Mouse (Mus musculus): ENCODE results near the gene Kif13a. TPM values are rescaled to one million over a fixed set of nuclear protein-coding genes. Genes with fewer than 3 reads are reported as not detected.

The Kif13a gene
- polyA plus RNA-seq, 1 experiment from 2014 or later, result 22.0 TPM

DNA sequence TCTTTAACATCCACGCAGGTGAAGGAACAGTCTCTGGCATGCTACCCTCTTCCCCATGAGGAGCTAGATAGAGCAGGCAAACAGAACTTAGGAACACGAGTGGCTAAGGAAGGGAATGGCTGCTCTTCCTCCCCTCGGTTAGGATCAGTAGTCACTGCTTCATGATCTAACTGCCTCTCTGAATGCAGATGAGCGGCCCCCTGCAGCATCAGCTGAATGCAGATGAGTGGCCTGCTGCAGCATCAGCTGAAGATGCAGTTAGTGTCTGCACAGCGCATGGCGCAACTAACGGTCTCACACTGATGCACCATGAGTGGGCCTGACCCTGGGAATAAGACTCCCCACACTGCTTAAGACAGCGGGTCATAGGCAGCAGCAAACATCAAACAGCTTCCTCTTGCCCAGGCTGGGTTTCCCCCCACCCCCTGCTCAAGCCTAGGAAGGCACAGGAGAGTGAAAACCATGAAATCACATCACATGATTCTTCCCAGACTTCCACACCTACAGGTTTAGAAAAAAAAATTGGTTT is 170.3 kb downstream of the Kif13a start:
- 50% methylated on average over 8 of the region's 8 CpGs for WGBS
- peaks cover 8% of the 10 kb centered on the region; the same call in 1 of the 2 replicates for H3K4me1 ChIP-seq
- H3K36me3 ChIP-seq, result peaks cover 43% of the 10 kb centered on the region
- peak overlapping the region; percentile 60 for H3K27ac ChIP-seq (replicated peaks)
- no peak overlapping the region for H3K9ac ChIP-seq (replicated peaks)
- H3K4me2 ChIP-seq (replicated peaks), result no peak overlapping the region
- H3K9me3 ChIP-seq, result no peaks in the 10 kb centered on the region
- ATAC-seq (ENCODE audit: low FRiP score, low read depth), result peak; percentile 41; the same call in 1 of the 2 replicates
- H3K27me3 ChIP-seq, result no peaks in the 10 kb centered on the region
- no peak overlapping the region for H3K4me3 ChIP-seq

DNA sequence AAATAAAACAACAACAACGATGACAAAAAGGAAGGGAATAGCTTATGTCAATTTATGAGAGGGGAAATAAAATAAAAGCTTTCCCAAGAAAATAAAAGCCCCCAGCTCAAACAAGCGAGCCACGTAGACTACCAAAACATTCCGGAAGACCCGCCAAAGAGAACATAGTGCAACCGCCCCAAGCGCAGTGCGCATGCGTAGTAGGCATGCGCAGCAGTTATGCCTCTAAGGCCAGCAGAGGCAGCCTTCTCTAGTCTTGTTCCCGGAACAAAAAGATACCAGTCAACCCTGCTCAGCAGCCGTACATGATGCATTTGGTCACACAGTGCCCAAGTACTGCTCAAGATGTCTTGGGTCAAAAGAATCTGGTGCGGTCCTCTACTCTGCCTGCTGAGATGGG is 171.0 kb downstream of the Kif13a start:
- H3K9ac ChIP-seq (replicated peaks), result no peak overlapping the region
- H3K4me1 ChIP-seq, result peaks cover 8% of the 10 kb centered on the region; the same call in 1 of the 2 replicates
- no peak for ATAC-seq (ENCODE audit: low FRiP score, low read depth)
- no peaks in the 10 kb centered on the region for H3K27me3 ChIP-seq
- H3K36me3 ChIP-seq, result peaks cover 38% of the 10 kb centered on the region
- no peak overlapping the region for H3K4me3 ChIP-seq
- WGBS, result 94% methylated on average over 13 of the region's 13 CpGs
- 0 out of 2 replicates have a peak overlapping the region, but pooled peaks have one; percentile 60 for H3K27ac ChIP-seq (replicated peaks)
- H3K4me2 ChIP-seq (replicated peaks), result no peak overlapping the region
- H3K9me3 ChIP-seq, result no peaks in the 10 kb centered on the region

DNA sequence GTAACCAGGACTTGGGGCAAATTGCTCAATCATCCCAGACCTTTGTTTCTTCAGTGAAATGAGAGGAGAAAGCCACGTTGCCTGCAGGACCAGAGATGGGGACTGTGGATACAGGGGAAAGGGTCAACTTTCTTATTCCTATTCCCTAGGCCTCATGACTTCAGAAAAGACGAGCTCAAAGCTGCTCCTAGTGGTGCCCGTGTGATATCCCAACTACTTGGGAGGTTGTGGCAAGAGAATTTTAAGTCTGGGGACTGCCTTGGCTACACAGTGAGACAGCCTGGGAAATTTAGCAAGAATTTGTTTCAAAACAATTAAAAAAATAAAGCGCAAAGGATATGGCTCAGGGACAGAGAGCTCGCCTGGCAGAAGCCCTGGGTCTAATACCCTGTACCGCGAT is 171.7 kb downstream of the Kif13a start:
- Histone ChIP-seq H3K4me2 (replicated peaks) (no peak overlapping the region), H3K27me3 (no peaks in the 10 kb centered on the region), H3K4me1 (peaks cover 8% of the 10 kb centered on the region; the same call in 1 of the 2 replicates), H3K36me3 (peaks cover 37% of the 10 kb centered on the region), H3K27ac (replicated peaks) (no peak overlapping the region), H3K9me3 (no peaks in the 10 kb centered on the region), H3K9ac (replicated peaks) (no peak overlapping the region), H3K4me3 (no peak overlapping the region)
- WGBS, result 93% methylated on average over 7 of the region's 7 CpGs
- no peak for ATAC-seq (ENCODE audit: low FRiP score, low read depth)

DNA sequence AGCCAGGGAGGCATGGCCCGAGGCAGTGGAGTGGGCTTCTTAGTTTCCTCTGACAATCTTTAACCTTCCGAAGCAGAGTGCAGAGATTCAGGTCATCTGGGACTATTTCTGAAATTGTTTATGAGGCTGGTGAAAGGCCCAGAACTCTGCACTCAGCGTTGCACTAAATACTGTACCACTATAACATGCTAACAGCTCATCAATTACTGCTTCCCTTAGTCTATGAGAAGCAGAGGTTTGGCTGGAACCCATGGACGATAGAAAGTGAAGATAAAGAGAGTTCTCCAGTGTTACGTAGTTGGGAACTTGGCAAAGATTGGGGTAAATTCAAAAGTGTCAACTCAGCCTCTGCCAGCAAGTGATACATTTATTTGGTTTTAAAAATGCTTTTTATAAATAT is 176.4 kb downstream of the Kif13a start:
- H3K27ac ChIP-seq (replicated peaks), result no peak overlapping the region
- no peak overlapping the region for H3K4me3 ChIP-seq
- H3K27me3 ChIP-seq, result no peaks in the 10 kb centered on the region
- peaks cover 41% of the 10 kb centered on the region for H3K36me3 ChIP-seq
- H3K4me1 ChIP-seq, result no peaks in the 10 kb centered on the region
- ATAC-seq (ENCODE audit: low FRiP score, low read depth), result no peak
- no peaks in the 10 kb centered on the region for H3K9me3 ChIP-seq
- 94% methylated on average over 5 of the region's 5 CpGs for whole genome bisulfite sequencing
- H3K9ac ChIP-seq (replicated peaks), result no peak overlapping the region
- no peak overlapping the region for H3K4me2 ChIP-seq (replicated peaks)

DNA sequence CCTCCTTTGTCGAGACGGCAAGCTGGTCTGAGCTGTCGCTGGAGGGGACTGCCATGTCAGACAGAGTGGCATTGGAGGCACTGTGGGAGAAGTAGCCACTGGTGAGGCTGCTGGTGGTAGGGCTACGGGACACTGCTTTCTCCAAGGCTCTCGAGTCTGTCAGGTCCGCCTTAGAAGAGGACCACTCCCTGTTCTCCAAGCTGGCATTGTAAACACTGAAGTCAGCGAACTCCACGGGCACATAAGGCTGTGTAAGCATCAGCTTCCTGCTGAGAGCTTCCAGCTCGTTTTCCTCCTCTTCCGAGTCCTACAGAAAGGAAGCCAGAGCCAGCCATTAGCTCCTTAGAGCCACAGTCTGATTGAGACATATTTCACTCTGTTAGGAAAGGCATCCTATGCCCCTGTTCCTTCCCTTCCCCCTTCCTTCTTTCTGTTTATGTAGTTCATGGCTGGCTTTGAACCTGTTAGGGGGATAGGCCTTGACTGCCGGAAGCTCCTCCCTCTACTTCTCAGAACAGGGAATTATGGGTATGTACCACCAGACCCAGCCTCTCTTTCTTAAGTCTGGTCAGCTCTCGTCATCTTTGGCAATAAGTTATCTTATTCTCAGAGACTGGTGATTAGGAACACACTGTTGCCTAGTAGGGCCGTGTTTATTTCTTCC is 177.0 kb downstream of the Kif13a start:
- H3K27me3 ChIP-seq, result no peaks in the 10 kb centered on the region
- H3K4me1 ChIP-seq, result no peaks in the 10 kb centered on the region
- no peak overlapping the region for H3K4me3 ChIP-seq
- H3K27ac ChIP-seq (replicated peaks), result no peak overlapping the region
- H3K36me3 ChIP-seq, result peaks cover 38% of the 10 kb centered on the region
- 89% methylated on average over 13 of the region's 13 CpGs for WGBS
- H3K9me3 ChIP-seq, result no peaks in the 10 kb centered on the region
- ATAC-seq (ENCODE audit: low FRiP score, low read depth), result no peak
- H3K4me2 ChIP-seq (replicated peaks), result no peak overlapping the region
- H3K9ac ChIP-seq (replicated peaks), result no peak overlapping the region

DNA sequence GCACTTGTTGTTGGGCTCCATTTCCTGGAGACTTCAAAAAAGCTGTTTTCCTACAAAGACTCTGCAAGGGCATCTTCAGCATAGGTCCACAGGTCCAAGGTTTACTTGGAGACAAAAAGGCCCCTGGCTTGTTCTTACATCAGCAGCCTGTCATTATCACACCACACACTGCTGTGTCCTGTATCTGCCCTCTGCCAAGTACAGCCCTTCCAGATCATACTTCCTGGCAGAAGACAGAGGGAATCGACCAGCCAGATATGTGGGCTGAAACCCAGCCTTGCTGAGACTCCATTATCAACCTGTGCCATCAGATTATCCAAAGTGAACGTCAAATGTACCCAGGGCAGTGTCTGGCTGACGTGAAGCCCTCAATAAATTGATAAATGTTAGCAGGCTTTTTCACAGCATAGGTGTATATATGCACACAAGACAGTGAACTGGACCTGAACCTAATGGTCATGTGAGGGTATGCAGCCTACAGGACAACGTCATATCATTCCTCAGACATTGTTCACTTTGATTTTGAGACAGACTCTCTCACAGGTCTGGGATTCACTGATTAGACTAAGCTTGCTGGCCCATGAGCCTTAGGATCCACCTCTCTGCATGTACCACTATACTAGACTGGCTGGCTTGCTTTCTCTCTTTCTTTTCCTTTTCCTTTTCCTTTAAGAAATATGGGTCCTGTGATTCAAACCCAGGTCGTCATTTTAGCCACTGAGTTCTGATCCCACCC is 181.4 kb downstream of the Kif13a start:
- Histone ChIP-seq H3K4me1 (no peaks in the 10 kb centered on the region), H3K4me3 (no peak overlapping the region), H3K9me3 (no peaks in the 10 kb centered on the region), H3K36me3 (peaks cover 37% of the 10 kb centered on the region), H3K27ac (replicated peaks) (no peak overlapping the region), H3K4me2 (replicated peaks) (no peak overlapping the region), H3K9ac (replicated peaks) (no peak overlapping the region), H3K27me3 (no peaks in the 10 kb centered on the region)
- WGBS, result 91% methylated on average over 5 of the region's 5 CpGs
- ATAC-seq (ENCODE audit: low FRiP score, low read depth), result no peak

DNA sequence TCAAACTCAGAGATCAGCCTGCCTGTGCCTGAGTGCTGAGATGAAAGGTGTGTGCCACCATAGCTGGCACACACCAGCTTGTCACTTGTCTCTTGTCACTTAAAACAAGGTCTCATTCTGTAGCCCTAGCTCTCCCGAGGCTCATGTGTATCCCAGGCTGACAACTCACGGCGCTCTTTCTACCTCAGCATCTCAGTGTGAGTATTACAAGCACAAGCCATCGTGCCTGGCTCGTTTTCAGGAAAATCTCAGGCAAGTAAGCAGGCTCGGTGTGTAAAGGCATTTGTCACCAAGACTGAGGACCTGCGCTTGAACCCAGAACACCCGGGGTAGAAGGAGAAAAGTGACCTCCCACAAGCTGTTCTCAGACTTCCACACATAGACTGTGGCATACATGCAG is 185.8 kb downstream of the Kif13a start:
- Histone ChIP-seq H3K4me3 (no peak overlapping the region), H3K4me2 (replicated peaks) (no peak overlapping the region), H3K36me3 (no peaks in the 10 kb centered on the region), H3K27me3 (no peaks in the 10 kb centered on the region), H3K9ac (replicated peaks) (no peak overlapping the region), H3K4me1 (no peaks in the 10 kb centered on the region), H3K27ac (replicated peaks) (no peak overlapping the region), H3K9me3 (no peaks in the 10 kb centered on the region)
- 83% methylated on average over 8 of the region's 8 CpGs for WGBS
- ATAC-seq (ENCODE audit: low FRiP score, low read depth), result no peak

DNA sequence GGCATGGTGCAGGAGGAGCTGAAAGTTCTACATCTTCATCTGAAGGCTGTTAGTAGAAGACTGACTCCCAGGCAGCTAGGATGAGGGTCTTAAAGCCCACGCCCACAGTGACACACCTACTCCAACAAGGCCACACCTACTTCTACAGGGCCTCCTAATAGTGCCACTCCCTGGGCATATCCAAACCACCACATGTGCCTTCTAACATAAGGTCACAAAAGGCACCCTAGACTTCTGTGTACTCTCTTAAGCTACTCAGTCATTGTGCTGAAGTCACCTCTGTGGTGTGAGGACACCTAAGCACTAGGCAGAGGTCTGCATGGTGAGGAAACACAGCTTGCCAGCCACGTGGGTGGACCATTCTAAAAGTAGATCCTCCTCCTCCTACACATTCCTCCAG is 187.3 kb downstream of the Kif13a start:
- 72% methylated on average over 2 of the region's 2 CpGs for WGBS
- Histone ChIP-seq H3K9me3 (no peaks in the 10 kb centered on the region), H3K4me2 (replicated peaks) (no peak overlapping the region), H3K4me3 (no peak overlapping the region), H3K36me3 (no peaks in the 10 kb centered on the region), H3K4me1 (no peaks in the 10 kb centered on the region), H3K27me3 (no peaks in the 10 kb centered on the region), H3K9ac (replicated peaks) (no peak overlapping the region), H3K27ac (replicated peaks) (no peak overlapping the region)
- ATAC-seq (ENCODE audit: low FRiP score, low read depth), result no peak

DNA sequence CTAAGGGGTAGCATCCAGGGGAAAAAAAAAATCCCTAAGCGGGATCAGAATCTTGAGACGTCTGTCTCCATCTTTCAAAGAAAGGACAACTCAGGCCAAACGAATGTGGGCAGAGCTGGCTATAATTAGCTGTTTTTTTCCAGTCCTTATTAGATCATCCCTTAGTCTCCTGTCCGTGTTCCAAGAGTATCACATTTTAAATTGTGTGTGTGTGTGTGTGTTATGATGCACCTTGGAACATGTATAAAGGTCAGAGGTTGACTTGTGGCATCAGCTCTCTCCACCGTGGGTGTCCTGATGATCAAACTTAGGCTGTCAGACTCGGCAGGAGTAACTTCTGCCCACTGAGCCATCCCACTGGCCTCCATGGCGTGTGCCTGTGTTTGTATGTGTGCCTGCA is 190.2 kb downstream of the Kif13a start:
- H3K4me3 ChIP-seq, result no peak overlapping the region
- H3K27me3 ChIP-seq, result peaks cover 17% of the 10 kb centered on the region
- H3K9ac ChIP-seq (replicated peaks), result no peak overlapping the region
- no peak overlapping the region for H3K4me2 ChIP-seq (replicated peaks)
- 83% methylated on average over 7 of the region's 7 CpGs for WGBS
- H3K9me3 ChIP-seq, result no peaks in the 10 kb centered on the region
- no peak for ATAC-seq (ENCODE audit: low FRiP score, low read depth)
- H3K4me1 ChIP-seq, result peaks cover 15% of the 10 kb centered on the region
- no peaks in the 10 kb centered on the region for H3K36me3 ChIP-seq
- no peak overlapping the region for H3K27ac ChIP-seq (replicated peaks)

DNA sequence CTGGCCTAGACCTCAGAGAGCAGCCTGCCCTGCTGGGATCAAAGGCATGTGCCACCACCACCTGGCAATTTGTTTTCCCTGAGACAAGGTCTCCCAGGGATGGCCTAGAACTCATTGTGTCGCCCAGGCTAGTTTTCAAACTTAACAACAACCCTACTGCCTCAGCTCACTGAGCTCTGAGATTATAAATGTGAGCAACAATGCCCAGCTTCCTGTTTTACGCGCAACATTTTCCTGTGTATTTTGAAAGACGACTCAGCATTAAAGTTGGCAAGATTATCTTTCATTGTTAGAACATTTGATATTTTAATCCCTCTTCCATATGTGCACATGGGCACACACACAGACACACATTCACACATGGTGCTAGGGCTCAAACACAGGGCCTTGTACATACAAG is 192.2 kb downstream of the Kif13a start:
- Histone ChIP-seq H3K4me1 (peaks cover 15% of the 10 kb centered on the region), H3K4me3 (no peak overlapping the region), H3K9me3 (no peaks in the 10 kb centered on the region), H3K27ac (replicated peaks) (no peak overlapping the region), H3K36me3 (no peaks in the 10 kb centered on the region), H3K27me3 (peaks cover 17% of the 10 kb centered on the region), H3K4me2 (replicated peaks) (no peak overlapping the region), H3K9ac (replicated peaks) (no peak overlapping the region)
- ATAC-seq (ENCODE audit: low FRiP score, low read depth), result no peak
- WGBS, result 89% methylated on average over 4 of the region's 4 CpGs

DNA sequence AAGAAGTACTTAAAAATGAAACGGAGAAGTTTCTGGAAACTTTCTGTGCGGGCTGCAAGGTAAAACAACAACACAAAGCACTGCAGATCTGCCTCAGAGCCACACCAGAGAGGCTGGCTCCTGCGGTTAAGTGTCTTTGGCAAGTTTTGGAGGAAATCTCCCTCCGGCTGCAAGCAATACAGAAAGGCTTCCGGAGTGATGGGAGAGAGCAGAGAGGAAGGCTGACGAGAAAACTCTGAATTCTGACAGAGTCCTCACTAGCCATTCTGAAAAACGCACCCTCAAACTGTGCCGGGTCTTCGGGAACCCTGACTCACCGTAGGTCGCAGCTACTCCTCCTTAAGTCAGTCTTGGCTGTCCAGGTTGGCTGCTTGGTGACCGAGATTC is 193.2 kb downstream of the Kif13a start:
- 3% methylated on average over 12 of the region's 12 CpGs for WGBS
- Histone ChIP-seq H3K4me2 (replicated peaks) (peak overlapping the region; percentile 72), H3K27ac (replicated peaks) (no peak overlapping the region), H3K9ac (replicated peaks) (peak overlapping the region; percentile 26; the same call in 1 of the 2 replicates), H3K27me3 (peaks cover 17% of the 10 kb centered on the region), H3K36me3 (no peaks in the 10 kb centered on the region), H3K9me3 (no peaks in the 10 kb centered on the region), H3K4me3 (peak overlapping the region; percentile 40), H3K4me1 (peaks cover 15% of the 10 kb centered on the region)
- ATAC-seq (ENCODE audit: low FRiP score, low read depth), result no peak

DNA sequence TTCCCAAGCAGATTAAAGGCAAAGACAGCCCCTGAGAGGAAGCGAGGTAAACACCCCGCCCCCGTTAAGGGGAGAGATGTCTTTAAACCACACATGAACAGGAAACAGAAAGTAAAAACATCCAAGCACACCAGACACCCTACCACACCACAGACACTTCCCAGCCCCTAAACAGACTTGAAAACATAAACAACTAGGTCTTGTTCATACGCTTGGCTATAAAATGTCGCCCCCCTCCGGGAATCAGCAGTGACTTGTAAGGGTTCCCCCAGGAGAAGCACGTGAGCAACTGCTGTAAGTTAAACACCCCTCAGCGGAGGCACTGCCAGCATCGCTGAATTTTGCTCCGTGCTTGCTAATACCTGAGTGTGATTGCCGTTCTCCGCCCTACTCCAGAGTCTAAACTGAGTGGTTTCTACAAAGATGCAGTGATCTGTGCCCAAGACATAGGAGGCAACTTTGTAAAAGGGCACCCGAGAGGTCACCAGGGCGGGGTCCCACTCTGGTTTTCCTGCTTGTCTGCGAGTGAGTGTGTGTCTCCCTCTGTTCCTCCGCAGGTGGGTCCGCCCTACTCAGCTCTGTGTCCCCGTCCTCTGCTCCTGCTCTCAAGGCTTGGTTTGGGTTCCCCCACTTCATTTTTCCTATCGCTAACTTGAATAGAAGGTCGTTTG is 193.7 kb downstream of the Kif13a start:
- under 1% methylated on average over 20 of the region's 20 CpGs for WGBS
- no peaks in the 10 kb centered on the region for H3K9me3 ChIP-seq
- peaks cover 17% of the 10 kb centered on the region for H3K27me3 ChIP-seq
- peak overlapping the region; percentile 72 for H3K4me2 ChIP-seq (replicated peaks)
- ATAC-seq (ENCODE audit: low FRiP score, low read depth), result no peak
- peaks cover 15% of the 10 kb centered on the region for H3K4me1 ChIP-seq
- H3K9ac ChIP-seq (replicated peaks), result peak overlapping the region; percentile 26; the same call in 1 of the 2 replicates
- H3K27ac ChIP-seq (replicated peaks), result no peak overlapping the region
- H3K36me3 ChIP-seq, result no peaks in the 10 kb centered on the region
- peak overlapping the region; percentile 40 for H3K4me3 ChIP-seq

Data from midbrain, embryonic 12.5 days (tissue).